Mouse (Mus musculus) midbrain, embryonic 13.5 days (tissue): ENCODE measurements around the gene Mycbp2. TPM values are rescaled to one million over a fixed set of nuclear protein-coding genes. Genes with fewer than 3 reads are reported as not detected.

Experiments used
- polyA plus RNA-seq: library from polyadenylated mRNA; unstranded; fragments of >200 nt; fragmentation: Nextera tagmentation; extraction: Ambion mirVana; gene quantifications from 2 replicates; pipeline ENCODE4 v1.2.1, GENCODE M21; 2015

The Mycbp2 gene
- polyA plus RNA-seq, 1 experiment from 2014 or later, result 47.4 TPM

Other genes with a start within 250 kb of the Mycbp2 start
- gene Fbxl3, start 247.2 kb downstream of the Mycbp2 start, polyA plus RNA-seq, result 21.7 and 23.8 TPM in 2 replicates
- 0.08 TPM in 1 of 2 replicates, not detected in the other for gene Scel, start 166.5 kb upstream of the Mycbp2 start, polyA plus RNA-seq